Mouse (Mus musculus) megakaryocyte, embryonic 14.5 days (primary cell): ENCODE data around the gene Fam180a. TPM values are rescaled to one million over a fixed set of nuclear protein-coding genes. Genes with fewer than 3 reads are reported as not detected.

Experiments used
- H3K27me3 ChIP-seq: replicated peaks from 2 replicates; pipeline ENCODE3; 2012; ENCODE audit warnings: inconsistent platforms
- H3K36me3 ChIP-seq: replicated peaks from 2 replicates; pipeline ENCODE3; 2012; ENCODE audit warnings: low read length, inconsistent platforms, mixed read lengths
- H3K4me1 ChIP-seq: 2 replicates; pipeline ENCODE4 v1.6.1; 2012; ENCODE audit warnings: inconsistent platforms
- H3K4me3 ChIP-seq: replicated peaks from 2 replicates; pipeline ENCODE3; 2012; ENCODE audit warnings: moderate library complexity, mild to moderate bottlenecking, inconsistent platforms
- H3K9me3 ChIP-seq: 2 replicates; pipeline ENCODE4 v1.6.1; 2012; ENCODE audit warnings: inconsistent platforms
- FLI1 ChIP-seq: IDR thresholded peaks from 2 replicates; pipeline ENCODE4 v1.6.1; 2012; ENCODE audit warnings: low read length, inconsistent platforms, mixed read lengths
- GATA1 ChIP-seq: IDR thresholded peaks from 3 replicates; pipeline ENCODE4 v1.6.1; 2012; ENCODE audit warnings: mixed read lengths, low read length, inconsistent platforms, borderline replicate concordance
- polyA plus RNA-seq: library from polyadenylated mRNA; stranded (reverse); fragments of >175 nt; gene quantifications from 2 replicates; pipeline ENCODE4 v1.2.3, GENCODE M21; 2012; ENCODE audit warnings: low replicate concordance; ENCODE audit not compliant: insufficient read depth

Gene Fam180a
- polyA plus RNA-seq, 1 experiment, result not detected

- peaks cover 24% of the 10 kb centered on the region for H3K27me3 ChIP-seq
- TF ChIP-seq GATA1, result no peak
- no peak for TF ChIP-seq FLI1
- no peaks in the 10 kb centered on the region for H3K36me3 ChIP-seq
- peaks cover 12% of the 10 kb centered on the region for H3K4me1 ChIP-seq
- H3K9me3 ChIP-seq, result no peaks in the 10 kb centered on the region
- H3K4me3 ChIP-seq, result no peak overlapping the region
Observed at GRCm38 (mm10) chr6:35297001-35297400, 28.9 kb downstream of the Fam180a start.

DNA sequence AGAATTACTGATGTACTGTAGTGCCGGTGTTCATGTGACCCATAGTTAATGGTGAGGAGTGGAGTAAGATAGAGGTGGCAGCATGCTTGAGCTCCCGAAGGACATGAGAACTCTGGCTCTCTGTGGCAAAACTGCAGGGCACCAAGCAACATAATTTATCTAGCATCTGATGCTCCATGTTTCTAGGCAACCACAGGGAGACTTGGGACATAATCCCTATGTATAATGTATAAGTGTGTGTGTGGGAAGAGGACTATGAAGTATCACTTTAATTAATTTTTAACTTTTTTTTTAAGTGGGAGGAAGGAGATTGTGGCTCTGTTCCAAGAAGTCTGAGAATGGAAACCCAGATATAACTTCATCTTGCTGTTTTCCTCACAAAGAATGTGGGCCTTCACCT lies 31.0 kb downstream of the Fam180a start:
- no peak for TF ChIP-seq GATA1
- TF ChIP-seq FLI1, result no peak
- peaks cover 24% of the 10 kb centered on the region for H3K27me3 ChIP-seq

DNA sequence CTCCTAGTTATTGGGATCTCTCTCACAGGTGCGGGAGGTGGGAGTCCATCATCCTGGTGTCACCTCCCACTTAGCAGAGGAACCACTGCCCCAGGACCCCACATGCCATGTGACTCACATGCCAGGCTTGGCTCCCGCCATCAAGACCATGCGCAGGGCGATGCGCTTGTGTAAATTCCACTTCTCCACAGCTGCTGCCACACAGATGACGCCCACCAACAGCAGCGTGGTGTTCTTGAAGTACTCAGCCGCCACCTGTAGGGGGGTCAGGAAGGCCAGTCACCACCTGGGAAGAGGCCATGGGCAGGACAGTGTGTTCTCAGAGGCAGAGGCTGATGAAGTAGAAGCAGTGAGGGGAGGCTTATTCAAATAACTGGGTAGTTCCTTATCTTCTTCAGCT lies 36.3 kb downstream of the Fam180a start:
- no peak overlapping the region for H3K4me3 ChIP-seq
- TF ChIP-seq GATA1, result no peak
- TF ChIP-seq FLI1, result no peak
- peaks cover 16% of the 10 kb centered on the region for H3K9me3 ChIP-seq
- H3K4me1 ChIP-seq, result peaks cover 18% of the 10 kb centered on the region
- peaks cover 32% of the 10 kb centered on the region for H3K27me3 ChIP-seq
- no peaks in the 10 kb centered on the region for H3K36me3 ChIP-seq

More for the DNA sequence above, 31.0 kb downstream of the Fam180a start:
- Histone ChIP-seq H3K36me3 (no peaks in the 10 kb centered on the region), H3K4me3 (no peak overlapping the region), H3K4me1 (peaks cover 6% of the 10 kb centered on the region), H3K9me3 (no peaks in the 10 kb centered on the region)

DNA sequence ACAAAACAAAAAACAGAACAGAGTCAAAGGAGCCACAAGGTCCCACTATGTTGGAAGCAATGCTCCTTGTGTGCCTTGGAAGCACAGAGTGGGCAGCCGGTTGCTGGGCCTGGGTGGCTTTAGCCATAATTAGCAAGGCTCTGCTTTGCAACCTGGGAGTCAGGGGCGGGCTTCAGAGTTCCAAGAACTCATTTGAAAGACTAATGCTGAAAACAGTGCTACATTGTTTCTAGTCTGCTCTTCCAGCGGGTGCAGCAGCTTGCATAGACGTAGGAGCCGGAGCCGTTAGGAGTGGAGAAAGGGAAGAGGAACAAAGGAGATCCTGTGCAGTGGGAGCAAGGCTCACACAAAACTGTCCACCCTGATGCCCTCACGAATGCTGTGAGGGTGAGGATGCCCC lies 37.0 kb downstream of the Fam180a start:
- Histone ChIP-seq H3K4me1 (peaks cover 16% of the 10 kb centered on the region), H3K27me3 (peaks cover 36% of the 10 kb centered on the region), H3K4me3 (no peak overlapping the region), H3K9me3 (peaks cover 16% of the 10 kb centered on the region), H3K36me3 (no peaks in the 10 kb centered on the region)
- TF ChIP-seq GATA1 (no peak), FLI1 (no peak)

DNA sequence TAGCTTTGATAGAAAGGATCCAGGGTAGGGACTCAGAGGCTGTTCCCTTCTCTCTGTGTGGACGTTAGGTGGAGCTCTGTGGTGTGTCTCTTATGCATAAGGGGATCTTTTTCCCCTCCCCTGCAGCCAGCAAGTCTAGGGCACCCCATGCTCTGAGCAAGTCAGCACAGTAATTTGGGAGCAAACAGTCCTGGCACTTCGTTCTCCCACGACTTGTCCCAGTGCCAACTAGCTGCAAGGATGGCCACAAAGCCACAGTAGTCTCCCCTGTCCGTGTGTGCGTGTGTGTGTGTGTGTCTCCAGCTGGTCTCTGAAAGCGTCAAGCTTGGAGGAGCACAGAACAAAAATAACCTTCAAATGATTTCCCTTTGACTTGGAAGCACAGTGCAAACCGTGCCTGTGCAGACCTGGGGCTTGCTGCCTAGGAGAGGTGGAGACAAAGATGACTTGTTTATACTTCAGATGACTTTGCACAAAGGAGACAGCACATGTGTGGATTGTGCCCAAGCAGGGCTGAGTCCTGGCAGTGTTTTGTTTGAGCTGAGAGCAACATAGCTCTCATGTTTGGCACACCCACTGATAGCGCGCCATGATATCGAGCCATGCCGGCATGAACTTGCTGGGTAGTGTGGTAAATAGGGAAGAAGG lies 37.7 kb downstream of the Fam180a start:
- TF ChIP-seq GATA1 (no peak), FLI1 (no peak)

DNA sequence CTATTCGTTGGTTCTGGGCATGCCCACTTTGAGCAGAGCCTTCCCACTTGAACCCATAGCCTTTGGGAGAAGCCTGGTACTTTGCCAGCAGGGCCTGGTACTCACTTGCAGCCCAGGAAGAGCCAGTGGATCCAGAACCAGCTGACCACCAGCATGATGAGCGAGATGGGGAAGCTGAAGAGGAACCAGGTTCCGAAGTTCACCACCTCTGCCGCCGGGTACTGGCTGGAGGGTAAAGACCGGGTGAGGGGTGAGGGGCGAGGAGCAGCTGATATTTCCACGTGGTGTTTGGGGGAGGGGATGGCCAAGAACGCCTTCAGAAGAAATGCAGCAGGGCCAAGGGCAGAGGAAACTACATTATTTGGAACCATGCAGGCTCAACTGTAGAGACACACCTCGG lies 46.6 kb downstream of the Fam180a start:
- no peaks in the 10 kb centered on the region for H3K4me1 ChIP-seq
- no peaks in the 10 kb centered on the region for H3K36me3 ChIP-seq
- no peak for TF ChIP-seq FLI1
- no peak for TF ChIP-seq GATA1
- peaks cover 21% of the 10 kb centered on the region for H3K27me3 ChIP-seq
- H3K9me3 ChIP-seq, result peaks cover 17% of the 10 kb centered on the region
- H3K4me3 ChIP-seq, result no peak overlapping the region

More for the DNA sequence above, 37.7 kb downstream of the Fam180a start:
- Histone ChIP-seq H3K36me3 (no peaks in the 10 kb centered on the region), H3K9me3 (peaks cover 16% of the 10 kb centered on the region), H3K4me3 (no peak overlapping the region), H3K4me1 (peaks cover 12% of the 10 kb centered on the region; the same call in 1 of the 2 replicates), H3K27me3 (peaks cover 36% of the 10 kb centered on the region)

DNA sequence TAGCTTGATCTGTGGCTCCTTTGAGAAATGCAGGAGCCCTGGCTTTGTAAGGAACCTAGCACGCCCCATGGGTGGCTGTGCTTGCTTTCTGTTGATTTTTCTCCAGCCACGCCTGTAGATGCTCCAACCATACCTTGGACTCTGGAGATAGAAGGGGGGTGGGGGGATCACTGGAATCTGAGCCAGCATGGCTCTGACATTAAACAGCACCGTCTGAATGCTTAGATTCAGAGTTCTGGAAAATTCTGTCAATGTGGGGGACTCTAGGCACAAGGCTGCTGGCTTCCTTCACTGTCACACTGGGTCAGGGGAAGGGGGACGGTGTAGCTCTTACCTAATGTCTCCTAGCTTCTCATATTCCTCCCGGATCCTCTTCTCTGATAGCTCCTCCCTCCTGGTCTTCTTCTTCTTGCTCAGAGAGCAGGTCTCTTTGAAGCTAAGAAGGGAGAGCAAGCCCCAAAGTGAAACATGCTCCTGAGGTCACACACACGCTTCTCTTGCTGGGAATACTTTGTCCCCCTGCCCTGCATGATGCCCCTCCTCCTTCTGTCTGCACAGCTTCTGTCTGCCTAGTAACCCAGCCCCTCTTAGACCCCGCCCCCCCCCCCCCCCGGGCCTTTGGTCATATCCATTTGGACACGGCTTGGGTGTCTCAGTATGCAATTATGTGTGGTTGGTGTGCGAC lies 47.9 kb downstream of the Fam180a start:
- H3K9me3 ChIP-seq, result peaks cover 17% of the 10 kb centered on the region
- H3K4me1 ChIP-seq, result no peaks in the 10 kb centered on the region
- H3K36me3 ChIP-seq, result no peaks in the 10 kb centered on the region
- H3K4me3 ChIP-seq, result no peak overlapping the region
- peaks cover 20% of the 10 kb centered on the region for H3K27me3 ChIP-seq
- no peak for TF ChIP-seq GATA1
- no peak for TF ChIP-seq FLI1

- H3K9me3 ChIP-seq, result peaks cover 6% of the 10 kb centered on the region; the same call in 1 of the 2 replicates
- TF ChIP-seq FLI1 (no peak), GATA1 (no peak)
- H3K27me3 ChIP-seq, result peaks cover 2% of the 10 kb centered on the region
- H3K4me1 ChIP-seq, result peaks cover 26% of the 10 kb centered on the region
- H3K36me3 ChIP-seq, result peaks cover 18% of the 10 kb centered on the region
- H3K4me3 ChIP-seq, result no peak overlapping the region
Observed at GRCm38 (mm10) chr6:35273391-35274082, 52.4 kb downstream of the Fam180a start.

- Histone ChIP-seq H3K4me3 (no peak overlapping the region), H3K9me3 (peaks cover 6% of the 10 kb centered on the region; the same call in 1 of the 2 replicates), H3K36me3 (peaks cover 31% of the 10 kb centered on the region), H3K4me1 (peaks cover 30% of the 10 kb centered on the region), H3K27me3 (peaks cover 2% of the 10 kb centered on the region)
- TF ChIP-seq GATA1 (no peak), FLI1 (no peak)
Observed at GRCm38 (mm10) chr6:35271868-35272765, 53.8 kb downstream of the Fam180a start.
